Mouse (Mus musculus): ENCODE measurements at regions not wholly inside any gene's neighbourhood (a gene's known extent, or its start where the extent isn't known, plus 50 kb on each side); places are given as distances from the start of the nearest gene placed in this dataset.

GRCm38 (mm10) chr13:16316581-16316980 is 304.9 kb downstream of the Inhba start:
- no peak for DNase-seq

- DNase-seq, result no peak
Observed at GRCm38 (mm10) chr13:16317412-16317811, 305.8 kb downstream of the Inhba start.

GRCm38 (mm10) chr13:16320392-16320791 is 308.7 kb downstream of the Inhba start:
- DNase-seq, result no peak

- DNase-seq, result no peak
Observed at GRCm38 (mm10) chr13:16325661-16326060, 314.0 kb downstream of the Inhba start.

GRCm38 (mm10) chr13:16341727-16342126 is 330.1 kb downstream of the Inhba start:
- DNase-seq, result no peak

GRCm38 (mm10) chr13:16342171-16342570 is 330.5 kb downstream of the Inhba start:
- DNase-seq, result no peak

- no peak for DNase-seq
Observed at GRCm38 (mm10) chr13:16343280-16343945, 331.8 kb downstream of the Inhba start.

GRCm38 (mm10) chr13:16349353-16349752 is 337.7 kb downstream of the Inhba start:
- DNase-seq, result no peak

GRCm38 (mm10) chr13:16350061-16350460 is 338.4 kb downstream of the Inhba start:
- no peak for DNase-seq

GRCm38 (mm10) chr13:16355316-16355715 is 343.7 kb downstream of the Inhba start:
- peak; percentile 23 for DNase-seq

GRCm38 (mm10) chr13:16379492-16379891 is 367.8 kb downstream of the Inhba start:
- no peak for DNase-seq

- DNase-seq, result no peak
Observed at GRCm38 (mm10) chr13:16379949-16380348, 368.3 kb downstream of the Inhba start.

- peak; percentile 1 for DNase-seq
Observed at GRCm38 (mm10) chr13:16382936-16383511, 371.4 kb downstream of the Inhba start.

- no peak for DNase-seq
Observed at GRCm38 (mm10) chr13:16416356-16417019, 404.8 kb downstream of the Inhba start.

- DNase-seq, result no peak
Observed at GRCm38 (mm10) chr13:16424147-16424546, 412.5 kb downstream of the Inhba start.

GRCm38 (mm10) chr13:16435436-16435835 is 423.8 kb downstream of the Inhba start:
- no peak for DNase-seq

GRCm38 (mm10) chr13:16453234-16453633 is 441.6 kb downstream of the Inhba start:
- DNase-seq, result no peak

- DNase-seq, result no peak
Observed at GRCm38 (mm10) chr13:16459743-16460142, 448.1 kb downstream of the Inhba start.

GRCm38 (mm10) chr13:16461681-16462080 is 450.0 kb downstream of the Inhba start:
- DNase-seq, result no peak

GRCm38 (mm10) chr13:16464823-16465222 is 453.2 kb downstream of the Inhba start:
- no peak for DNase-seq

GRCm38 (mm10) chr13:16465317-16465716 is 453.7 kb downstream of the Inhba start:
- DNase-seq, result no peak

GRCm38 (mm10) chr13:16465812-16466211 is 454.2 kb downstream of the Inhba start:
- DNase-seq, result no peak

- DNase-seq, result no peak
Observed at GRCm38 (mm10) chr13:16476515-16476914, 464.9 kb downstream of the Inhba start.

GRCm38 (mm10) chr13:16487292-16487691 is 475.6 kb downstream of the Inhba start:
- DNase-seq, result no peak
